24 mouse cellular contexts compared by ENCODE assay signal in the genomic region with DNA sequence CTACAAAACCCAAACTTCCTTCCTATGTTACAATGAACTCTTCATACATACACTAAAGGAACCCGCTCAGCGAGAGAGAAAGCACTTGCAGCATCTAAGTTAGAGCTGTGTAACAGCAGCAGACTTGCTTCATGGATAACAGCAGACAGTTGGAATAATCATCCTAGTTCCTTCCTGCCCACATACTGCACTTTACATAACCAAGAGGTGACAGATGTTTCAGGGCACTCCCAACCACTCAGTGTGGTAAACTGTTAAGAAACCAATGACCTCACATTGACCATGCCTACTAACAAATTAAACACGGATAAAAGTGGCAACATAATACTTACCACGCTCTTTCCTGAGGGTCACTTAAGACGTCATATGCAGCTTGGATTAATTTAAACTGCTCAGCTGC. TPM values are rescaled to one million over a fixed set of nuclear protein-coding genes. Genes with fewer than 3 reads are reported as not detected.
A peak's percentile ranks its signal among the peaks of the same experiment; 100 is the strongest.
DNase-seq lines count a peak whose midpoint lies in the region; ATAC-seq lines count a peak whose summit lies in the region.
"Had no signal": no experiment of that assay in that cellular context is flagged by ENCODE, and none has a peak within 500 bp of the region (broad histone marks: within the 10 kb centered on the region; RNA-seq: fewer than 3 reads in every experiment).

No protein-coding gene starts in this region.

- H3K9me3 ChIP-seq in midbrain, embryonic 11.5 days (ENCODE audit: control insufficient read depth, low read length), result no peaks in the 10 kb centered on the region
- H3K9me3 ChIP-seq in midbrain, embryonic 10.5 days (replicated peaks), result no peaks in the 10 kb centered on the region
- H3K9me3 ChIP-seq: embryonic facial prominence, embryonic 15.5 days; hindbrain, embryonic 13.5 days; limb, embryonic 13.5 days; liver, embryonic 12.5 days had no signal

- no peak overlapping the region for H3K27ac ChIP-seq in midbrain, embryonic 11.5 days (ENCODE audit: low read depth, low read length)
- H3K27ac ChIP-seq in midbrain, embryonic 10.5 days (replicated peaks), result no peak overlapping the region
- H3K27ac ChIP-seq: embryonic facial prominence, embryonic 15.5 days; heart, adult 2 months; hindbrain, embryonic 13.5 days; limb, embryonic 13.5 days; liver, embryonic 12.5 days had no signal

- peak; percentile 55 for DNase-seq in heart, adult 11 months
- DNase-seq in heart, adult 9 months (ENCODE audit: low spot score in 2 of 2), result no peak
- peak; percentile 71 for DNase-seq in midbrain, embryonic 11.5 days (ENCODE audit: low spot score, missing footprints)
- no peak for DNase-seq in midbrain, embryonic 10.5 days (ENCODE audit: low spot score)
- DNase-seq in adrenal gland, adult 2 months, result no peak
- DNase-seq in urinary bladder, adult 18-20 months (ENCODE audit: low spot score in 2 of 2), result no peak
- DNase-seq: adrenal gland, adult 8-10 months; cerebellum, adult 18-20 months; cerebellum, postnatal 36 days; gastrocnemius, postnatal 14 days; heart, adult 2 months; kidney, adult 2 months; kidney, postnatal 14 days; lung, adult 2 months; lung, postnatal 14 days; right cerebral cortex, postnatal 4 days; thymus, postnatal 36 days had no signal

- H3K27me3 ChIP-seq in midbrain, embryonic 11.5 days (ENCODE audit: control insufficient read depth, insufficient read depth, low read length), result no peaks in the 10 kb centered on the region
- H3K27me3 ChIP-seq in midbrain, embryonic 10.5 days (ENCODE audit: low read depth, poor library complexity, severe bottlenecking), result no peaks in the 10 kb centered on the region
- H3K27me3 ChIP-seq: embryonic facial prominence, embryonic 15.5 days; hindbrain, embryonic 13.5 days; limb, embryonic 13.5 days; liver, embryonic 12.5 days had no signal

- H3K4me3 ChIP-seq in midbrain, embryonic 11.5 days (ENCODE audit: low read depth, low read length), result no peak overlapping the region
- no peak overlapping the region for H3K4me3 ChIP-seq in midbrain, embryonic 10.5 days
- H3K4me3 ChIP-seq: embryonic facial prominence, embryonic 15.5 days; heart, adult 2 months; hindbrain, embryonic 13.5 days; limb, embryonic 13.5 days; liver, embryonic 12.5 days had no signal

- peaks cover 3% of the 10 kb centered on the region; the same call in 1 of the 2 replicates for H3K36me3 ChIP-seq in midbrain, embryonic 11.5 days (ENCODE audit: control insufficient read depth, insufficient read depth, low read length)
- peaks cover 41% of the 10 kb centered on the region for H3K36me3 ChIP-seq in midbrain, embryonic 10.5 days

- no peak overlapping the region for H3K9ac ChIP-seq in midbrain, embryonic 11.5 days (ENCODE audit: low read length)
- H3K9ac ChIP-seq: embryonic facial prominence, embryonic 15.5 days; hindbrain, embryonic 13.5 days; limb, embryonic 13.5 days; liver, embryonic 12.5 days had no signal

- 90% methylated on average over 5 of the region's 5 CpGs for whole genome bisulfite sequencing in midbrain, embryonic 11.5 days
- 89% methylated on average over 5 of the region's 5 CpGs for WGBS in midbrain, embryonic 10.5 days

- no peak for ATAC-seq in midbrain, embryonic 11.5 days (ENCODE audit: low FRiP score)
- peak; percentile 86 for ATAC-seq in common myeloid progenitor, adult 5-6 weeks (replicated peaks; ENCODE audit: low read depth, poor library complexity, severe bottlenecking)
- peak; percentile 74 for ATAC-seq in megakaryocyte-erythroid progenitor cell, adult 5-6 weeks (replicated peaks; ENCODE audit: low FRiP score, low TSS enrichment, poor library complexity, severe bottlenecking)
- ATAC-seq: forebrain, embryonic 14.5 days; liver, embryonic 12.5 days had no signal

- peaks cover under 1% of the 10 kb centered on the region; the same call in 1 of the 2 replicates for H3K4me1 ChIP-seq in midbrain, embryonic 11.5 days (ENCODE audit: control insufficient read depth, insufficient read depth, low read length)
- peaks cover 5% of the 10 kb centered on the region for H3K4me1 ChIP-seq in midbrain, embryonic 10.5 days

- H3K4me2 ChIP-seq in midbrain, embryonic 11.5 days, result no peak overlapping the region
- H3K4me2 ChIP-seq: embryonic facial prominence, embryonic 15.5 days; hindbrain, embryonic 13.5 days; limb, embryonic 13.5 days; liver, embryonic 12.5 days had no signal

RNA-seq across cellular contexts. Expression of gene Dnajc21, which starts 6.8 kb away (rescaled TPM):
- 20.0 and 21.0 TPM in 2 replicates for polyA plus RNA-seq in midbrain, embryonic 11.5 days (2014; fragmentation: Nextera tagmentation; extraction: Ambion mirVana)
- 12.9 TPM in 2 replicates for polyA plus RNA-seq in midbrain, embryonic 10.5 days (2016; fragmentation: Nextera tagmentation; extraction: Ambion mirVana)
- 54.0 and 58.3 TPM in 2 replicates for total RNA-seq in common myeloid progenitor, adult 5-6 weeks (2017)
- 39.6 and 43.5 TPM in 2 replicates for total RNA-seq in megakaryocyte-erythroid progenitor cell, adult 5-6 weeks (2014; fragmentation: Nextera tagmentation)
- total RNA-seq in megakaryocyte-erythroid progenitor cell, adult 5-6 weeks (2017), result 70.9 and 82.4 TPM in 2 replicates
- 10 to 100 TPM; 32.8 to 36.4 TPM for total RNA-seq in adrenal gland, adult 2 months (2021)
- polyA plus RNA-seq in adrenal gland, adult 2 months (2012; rRNA removed), result 0.88 and 1.5 TPM in 2 replicates

RNA-seq across cellular contexts. Expression of gene Brix1, which starts 22.2 kb away (rescaled TPM):
- 134 and 162 TPM in 2 replicates for polyA plus RNA-seq in midbrain, embryonic 11.5 days (2014; fragmentation: Nextera tagmentation; extraction: Ambion mirVana)
- polyA plus RNA-seq in midbrain, embryonic 10.5 days (2016; fragmentation: Nextera tagmentation; extraction: Ambion mirVana), result 122 and 139 TPM in 2 replicates
- 49.1 and 67.5 TPM in 2 replicates for total RNA-seq in common myeloid progenitor, adult 5-6 weeks (2017)
- total RNA-seq in megakaryocyte-erythroid progenitor cell, adult 5-6 weeks (2014; fragmentation: Nextera tagmentation), result 63.7 and 68.4 TPM in 2 replicates
- total RNA-seq in megakaryocyte-erythroid progenitor cell, adult 5-6 weeks (2017), result 64.8 and 73.8 TPM in 2 replicates
- total RNA-seq in adrenal gland, adult 2 months (2021), result 10 to 100 TPM; 42.6 to 53.2 TPM
- 0.28 and 0.46 TPM in 2 replicates for polyA plus RNA-seq in adrenal gland, adult 2 months (2012; rRNA removed)

RNA-seq across cellular contexts. Expression of gene Rad1, which starts 22.3 kb away (rescaled TPM):
- 27.7 and 33.2 TPM in 2 replicates for polyA plus RNA-seq in midbrain, embryonic 11.5 days (2014; fragmentation: Nextera tagmentation; extraction: Ambion mirVana)
- 45.8 and 52.2 TPM in 2 replicates for polyA plus RNA-seq in midbrain, embryonic 10.5 days (2016; fragmentation: Nextera tagmentation; extraction: Ambion mirVana)
- 24.9 and 29.6 TPM in 2 replicates for total RNA-seq in common myeloid progenitor, adult 5-6 weeks (2017)
- 31.5 and 46.9 TPM in 2 replicates for total RNA-seq in megakaryocyte-erythroid progenitor cell, adult 5-6 weeks (2014; fragmentation: Nextera tagmentation)
- total RNA-seq in megakaryocyte-erythroid progenitor cell, adult 5-6 weeks (2017), result 23.1 and 23.4 TPM in 2 replicates
- total RNA-seq in adrenal gland, adult 2 months (2021), result 10 to 100 TPM; 12.5 to 15.1 TPM
- 4.1 and 5.2 TPM in 2 replicates for polyA plus RNA-seq in adrenal gland, adult 2 months (2012; rRNA removed)

Comparison
In these comparisons a context has a peak if more than half of its experiments do, and no peak if none do; other contexts are left out.
1. DNase-seq: peak in heart, adult 11 months (single experiment) and midbrain, embryonic 11.5 days (single experiment); none in heart, adult 9 months (0 of 2), midbrain, embryonic 10.5 days (single experiment), adrenal gland, adult 2 months (single experiment) and urinary bladder, adult 18-20 months (0 of 2).